Mouse (Mus musculus): ENCODE measurements at regions not wholly inside any gene's neighbourhood (a gene's known extent, or its start where the extent isn't known, plus 50 kb on each side); places are given as distances from the start of the nearest gene placed in this dataset.

GRCm38 (mm10) chr13:81008864-81009766 is 125.9 kb downstream of the Arrdc3 start:
- no peak for DNase-seq (ENCODE audit: low spot score in 2 of 2)

GRCm38 (mm10) chr13:81013953-81014352 is 130.8 kb downstream of the Arrdc3 start:
- no peak for DNase-seq (ENCODE audit: low spot score in 2 of 2)

DNA sequence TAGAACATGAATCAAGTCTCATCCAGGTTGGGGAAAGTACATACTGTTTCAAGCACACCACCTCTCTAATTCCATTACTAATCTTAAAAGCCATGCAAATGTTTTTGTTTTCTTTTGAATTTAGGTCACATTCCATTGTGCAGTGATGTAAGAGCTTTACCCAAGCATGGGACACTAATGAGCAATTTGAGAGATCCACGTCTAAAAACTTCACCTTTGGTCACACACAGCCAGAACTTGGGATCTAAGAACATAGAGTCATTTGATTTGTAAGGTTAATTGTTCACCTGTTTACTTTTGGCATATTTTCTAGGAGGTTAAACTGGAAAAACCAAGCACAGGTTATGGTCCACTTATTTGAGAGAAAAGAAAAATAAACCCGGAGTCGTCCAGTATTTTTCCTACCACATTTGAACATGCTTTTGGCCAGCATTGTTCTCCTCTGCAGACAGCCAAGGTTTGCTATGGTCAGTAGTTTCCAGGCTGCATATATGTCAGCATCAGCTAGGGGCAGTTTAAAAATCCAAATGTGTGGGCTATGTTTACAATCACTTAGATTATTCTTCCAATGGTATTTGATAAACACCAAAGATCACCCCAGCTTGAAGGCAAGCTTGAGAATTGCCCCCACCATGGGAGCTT is 137.0 kb downstream of the Arrdc3 start:
- DNase-seq (ENCODE audit: low spot score in 2 of 2), result no peak

- no peak for DNase-seq (ENCODE audit: low spot score in 2 of 2)
Observed at GRCm38 (mm10) chr13:81020811-81021210, 137.6 kb downstream of the Arrdc3 start.

DNA sequence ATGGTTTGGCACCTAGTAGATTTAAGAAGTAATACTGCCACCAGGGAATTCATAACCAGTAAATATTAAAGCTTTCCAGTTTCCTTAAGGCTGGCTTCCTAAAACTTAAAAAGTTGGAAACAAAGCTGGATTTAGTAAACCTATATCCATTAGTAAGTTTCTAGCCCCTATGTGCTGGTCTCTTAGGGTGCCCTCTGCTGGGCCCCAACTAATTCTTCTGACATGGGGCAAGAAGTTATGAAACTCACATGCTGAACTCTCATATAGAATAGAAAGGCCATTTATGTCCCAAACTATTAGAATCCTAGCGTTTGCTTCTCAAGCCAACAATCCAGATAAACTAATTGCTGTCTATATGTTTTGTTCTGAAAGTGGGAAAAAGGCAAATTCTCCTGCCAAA is 139.2 kb downstream of the Arrdc3 start:
- no peak for DNase-seq (ENCODE audit: low spot score in 2 of 2)

DNA sequence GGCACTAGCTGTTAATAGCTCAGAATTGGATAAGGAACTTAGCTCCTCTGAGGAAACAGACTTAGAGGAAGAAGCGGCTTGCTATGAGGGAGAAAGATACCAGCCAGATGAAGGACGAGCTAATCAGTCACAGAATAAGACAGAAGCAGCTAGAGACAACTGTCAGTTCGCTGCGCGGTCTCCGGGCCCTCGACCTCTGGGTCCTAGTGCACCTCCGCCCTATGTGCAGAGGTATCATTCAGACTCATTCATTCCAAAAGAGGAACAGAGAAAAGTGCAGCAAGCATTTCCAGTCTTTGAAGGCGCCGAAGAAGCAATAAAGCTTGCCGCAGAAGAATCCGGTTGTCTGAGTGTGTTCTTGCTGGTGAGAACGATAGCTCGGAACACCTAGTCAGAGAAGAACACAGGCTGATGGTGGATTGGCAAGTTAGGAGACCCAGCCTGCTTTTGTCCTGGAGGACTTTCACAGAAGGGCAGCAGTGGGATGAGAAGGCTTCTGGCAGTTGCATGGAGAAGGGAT is 142.1 kb downstream of the Arrdc3 start:
- DNase-seq (ENCODE audit: low spot score in 2 of 2), result peak in 1 of 2 experiments; percentile 29

DNA sequence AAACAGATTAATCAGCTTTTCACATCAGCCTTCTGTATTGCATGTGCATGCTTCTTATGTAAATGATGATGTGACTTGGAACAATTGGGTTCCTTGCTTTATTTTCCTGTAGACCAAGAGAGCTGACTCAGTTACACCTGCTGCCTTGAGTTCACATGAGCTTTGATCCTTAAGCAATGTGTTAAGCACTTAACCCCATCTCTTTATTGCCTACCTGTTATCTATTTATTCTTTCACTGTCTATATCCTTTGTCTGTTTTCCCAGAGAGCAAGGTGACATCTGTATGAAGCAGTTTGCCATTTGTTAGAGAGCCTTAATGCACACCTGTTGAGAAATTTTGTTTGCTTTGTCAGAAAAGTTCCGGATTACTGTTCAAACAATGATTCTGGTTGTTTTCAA is 154.1 kb downstream of the Arrdc3 start:
- no peak for DNase-seq (ENCODE audit: low spot score in 2 of 2)

- no peak for DNase-seq (ENCODE audit: low spot score in 2 of 2)
Observed at GRCm38 (mm10) chr13:81038736-81039135, 155.6 kb downstream of the Arrdc3 start.

GRCm38 (mm10) chr13:81040494-81040893 is 157.3 kb downstream of the Arrdc3 start:
- no peak for DNase-seq (ENCODE audit: low spot score in 2 of 2)

GRCm38 (mm10) chr13:81041646-81042045 is 158.5 kb downstream of the Arrdc3 start:
- no peak for DNase-seq (ENCODE audit: low spot score in 2 of 2)
